Mouse (Mus musculus) neural tube, embryonic 10.5 days (tissue): ENCODE measurements around the gene Fam241b.
"Not testable (repeated sequence)": the region's sequence is repeated elsewhere in the genome, so short reads cannot be mapped to it uniquely, and the experiment has no call there.

Experiments used
- DNase-seq: peaks from one replicate; pipeline ENCODE4 v3.0.0-alpha.2; 2017; ENCODE audit warnings: low spot score; ENCODE audit errors: extremely low spot score

Gene Fam241b

DNA sequence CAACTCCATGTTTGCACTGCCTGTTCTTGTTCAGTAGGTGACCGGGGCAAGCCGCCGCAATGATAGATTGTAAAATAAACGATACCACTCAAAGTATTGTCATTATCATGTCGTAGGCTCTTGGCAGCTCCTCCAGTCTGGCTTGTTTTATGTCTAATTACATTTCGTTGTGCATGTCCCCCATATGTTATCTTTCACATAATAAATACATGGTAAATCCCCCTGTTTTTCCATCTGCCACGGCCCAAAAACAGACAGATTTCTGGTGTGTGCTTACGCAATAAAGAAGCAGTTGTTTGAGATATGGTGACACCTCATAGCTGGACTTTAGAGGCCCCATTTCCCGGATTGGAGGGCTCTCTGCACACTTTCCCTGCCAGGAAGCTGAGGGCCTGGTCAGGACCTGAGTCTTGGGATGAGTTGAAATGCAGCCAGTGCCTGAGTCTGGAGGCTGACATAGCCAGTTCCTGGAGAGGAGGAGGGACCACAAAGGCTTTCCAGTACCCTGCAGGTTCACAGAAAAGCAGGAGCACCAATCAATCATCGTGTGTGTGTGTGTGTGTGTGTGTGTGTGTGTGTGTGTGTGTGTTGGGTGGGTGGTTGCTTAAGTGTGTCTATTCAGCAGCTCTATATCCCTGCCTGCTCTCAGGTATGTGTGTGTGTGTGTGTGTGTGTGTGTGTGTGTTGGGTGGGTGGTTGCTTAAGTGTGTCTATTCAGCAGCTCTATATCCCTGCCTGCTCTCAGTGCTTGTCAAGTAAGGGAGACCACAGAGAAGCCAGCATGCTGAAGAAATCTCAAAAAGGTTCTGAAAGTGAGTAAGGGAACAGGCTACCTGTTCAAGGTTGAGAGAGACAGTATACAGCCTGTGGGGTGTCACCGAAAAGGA, 67.2 kb downstream of the Fam241b start:
- no peak for DNase-seq

DNA sequence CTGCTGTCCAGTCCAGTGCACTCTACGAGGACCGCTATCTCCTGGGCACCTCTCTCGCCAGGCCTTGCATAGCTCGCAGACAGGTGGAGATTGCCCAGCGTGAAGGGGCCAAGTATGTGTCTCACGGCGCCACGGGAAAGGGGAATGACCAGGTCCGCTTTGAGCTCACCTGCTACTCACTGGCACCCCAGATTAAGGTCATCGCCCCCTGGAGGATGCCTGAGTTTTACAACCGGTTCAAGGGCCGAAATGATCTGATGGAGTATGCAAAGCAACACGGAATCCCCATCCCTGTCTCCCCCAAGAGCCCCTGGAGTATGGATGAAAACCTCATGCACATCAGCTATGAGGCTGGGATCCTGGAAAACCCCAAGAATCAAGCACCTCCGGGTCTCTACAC, 72.4 kb downstream of the Fam241b start:
- DNase-seq = not testable (repeated sequence)

DNA sequence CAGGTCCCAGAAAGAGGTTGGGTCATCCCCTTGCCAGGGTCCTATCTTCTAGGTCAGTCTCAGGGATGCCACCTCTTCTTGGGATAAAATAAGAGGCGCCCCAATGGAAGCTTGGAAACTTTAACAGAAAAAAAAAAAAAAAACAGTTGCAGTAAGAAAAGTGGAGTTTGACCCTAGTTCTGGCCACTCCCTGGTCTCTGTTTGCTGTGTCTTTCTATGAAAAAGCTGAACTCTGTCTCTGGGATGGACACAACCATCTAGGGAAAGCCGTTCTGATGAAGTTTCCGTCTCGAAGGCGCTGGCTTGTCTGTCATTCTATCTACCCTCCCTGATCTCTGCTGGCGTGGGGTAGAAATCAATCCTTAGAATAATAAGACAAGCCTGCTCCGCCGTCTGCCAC, 73.1 kb downstream of the Fam241b start:
- DNase-seq = no peak

DNA sequence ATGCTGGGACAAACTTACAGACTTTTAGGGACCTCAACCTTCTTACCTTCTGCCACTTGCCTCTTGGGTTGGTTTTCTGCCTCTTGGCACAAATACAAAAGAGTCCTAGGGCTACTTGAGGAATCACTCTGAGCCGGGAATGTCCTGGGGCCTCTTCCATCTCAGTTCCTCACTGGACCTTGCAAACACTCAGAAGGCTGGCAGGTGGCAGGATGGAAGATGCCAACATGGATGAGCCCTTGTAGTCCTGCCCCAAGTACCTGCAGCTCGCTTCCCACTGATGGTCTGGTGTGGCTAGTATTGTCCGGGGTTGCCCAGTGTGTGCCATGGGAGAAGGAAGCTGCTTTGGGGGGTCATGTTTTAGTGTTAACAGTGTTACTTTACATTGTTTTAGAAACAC, 73.8 kb downstream of the Fam241b start:
- no peak for DNase-seq

DNA sequence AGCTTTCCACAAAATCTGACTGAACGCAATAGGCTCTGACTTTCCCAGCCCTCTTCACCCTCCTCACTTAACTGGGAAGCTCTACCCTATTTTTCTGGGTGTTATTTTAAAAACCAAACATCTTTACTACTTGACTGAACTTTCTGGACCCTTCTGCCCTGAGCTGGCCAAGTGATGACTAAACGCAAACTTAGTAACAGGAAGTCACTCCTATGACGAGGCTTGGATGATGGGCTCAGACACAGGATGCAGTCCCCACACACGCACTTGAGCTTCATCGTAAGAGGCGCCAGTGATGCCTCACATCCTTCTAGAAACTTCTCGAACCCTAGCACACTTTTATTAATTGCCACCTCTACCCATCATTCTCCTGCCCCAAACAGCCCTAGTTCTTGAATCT, 74.3 kb downstream of the Fam241b start:
- no peak for DNase-seq

DNA sequence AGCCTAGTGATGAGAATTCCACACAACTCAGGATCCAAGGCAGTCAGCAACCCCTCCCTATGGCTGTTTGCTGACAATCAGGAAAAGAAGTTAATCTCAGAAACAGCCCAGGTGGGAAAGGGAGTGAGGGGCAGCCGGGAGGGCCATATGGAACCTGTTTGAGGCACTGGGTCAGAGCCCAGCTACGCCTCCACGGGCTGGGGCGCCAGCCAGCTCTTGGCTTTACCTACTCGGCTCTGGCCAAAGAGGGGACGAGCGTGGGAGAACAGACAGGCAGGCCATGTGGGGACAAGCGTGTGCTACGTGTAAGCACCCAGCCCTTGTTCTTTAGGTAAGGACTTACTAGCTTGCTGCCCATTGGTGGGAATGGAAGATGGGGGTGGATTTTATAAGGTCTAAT, 75.2 kb downstream of the Fam241b start:
- no peak for DNase-seq

DNA sequence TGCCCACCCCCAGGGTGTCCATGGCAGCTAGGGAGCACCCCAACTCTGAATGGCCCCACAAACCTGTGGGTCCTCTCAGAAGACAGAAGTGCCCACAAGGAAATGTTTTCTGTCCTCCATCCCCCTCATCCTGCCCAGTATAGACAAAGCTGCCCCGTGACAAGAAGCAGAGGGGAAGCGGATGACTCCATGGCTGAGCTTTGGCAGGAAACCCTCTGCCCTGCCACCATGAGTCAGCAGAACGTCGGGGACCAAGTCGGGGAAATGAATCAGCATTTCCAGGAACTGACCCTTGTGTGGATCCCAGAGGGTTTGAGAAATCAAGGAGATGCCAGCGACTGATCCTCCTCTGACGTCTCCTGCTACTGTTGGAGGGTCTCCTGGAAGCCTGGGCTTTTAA, 77.5 kb downstream of the Fam241b start:
- DNase-seq = no peak

DNA sequence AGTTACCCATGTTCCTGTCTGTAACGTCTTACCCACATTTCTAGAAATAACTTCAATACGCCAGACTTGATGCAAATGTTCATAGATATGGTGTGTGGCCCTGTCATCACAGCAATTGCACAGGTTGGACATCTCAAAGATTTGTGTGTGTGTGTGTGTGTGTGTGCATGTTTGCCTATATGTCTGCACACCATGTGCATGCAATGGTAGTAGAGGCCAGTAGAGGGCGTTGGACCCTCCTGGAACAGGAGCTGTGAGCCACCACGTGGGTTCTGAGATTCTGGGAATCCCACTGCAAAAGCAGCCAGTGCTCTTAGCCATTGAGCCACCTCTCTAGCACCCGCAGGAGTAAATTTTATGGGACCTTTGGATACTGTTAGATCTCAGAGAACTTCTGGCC, 80.9 kb downstream of the Fam241b start:
- DNase-seq = no peak

DNA sequence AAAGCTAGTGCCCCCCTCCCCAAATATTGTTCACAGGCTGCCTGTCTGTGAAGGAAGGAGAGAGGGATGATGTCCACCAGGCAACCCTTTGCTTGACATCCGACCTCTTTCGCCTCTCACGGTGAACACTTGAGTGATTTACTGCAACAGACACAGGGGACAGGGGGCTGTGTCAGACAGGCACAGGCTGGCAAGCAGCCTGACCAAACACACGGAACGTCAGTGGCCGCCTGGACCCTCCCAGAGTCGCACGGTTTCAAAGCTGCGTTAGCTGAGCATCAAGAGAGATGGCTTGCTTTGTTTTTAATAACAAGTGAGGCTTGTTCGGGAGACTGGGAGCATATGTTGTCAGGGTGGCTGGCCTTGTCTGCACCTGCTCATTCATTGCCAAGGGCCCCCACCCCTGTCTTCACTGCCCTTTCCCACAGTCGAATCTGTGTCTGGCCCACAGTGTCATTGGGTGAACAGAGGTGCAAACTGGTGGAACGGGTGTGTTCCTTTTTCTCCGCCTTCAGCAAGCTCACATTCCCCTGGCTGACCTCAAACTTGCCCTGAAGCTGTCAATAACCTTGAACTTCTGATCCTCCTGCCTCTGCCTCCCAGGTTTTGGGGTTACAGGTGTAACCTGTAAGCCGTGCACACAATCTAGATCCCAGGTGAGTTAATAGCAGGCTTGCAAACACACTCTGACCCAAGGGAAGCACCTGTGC, 82.6 kb downstream of the Fam241b start:
- DNase-seq = no peak

DNA sequence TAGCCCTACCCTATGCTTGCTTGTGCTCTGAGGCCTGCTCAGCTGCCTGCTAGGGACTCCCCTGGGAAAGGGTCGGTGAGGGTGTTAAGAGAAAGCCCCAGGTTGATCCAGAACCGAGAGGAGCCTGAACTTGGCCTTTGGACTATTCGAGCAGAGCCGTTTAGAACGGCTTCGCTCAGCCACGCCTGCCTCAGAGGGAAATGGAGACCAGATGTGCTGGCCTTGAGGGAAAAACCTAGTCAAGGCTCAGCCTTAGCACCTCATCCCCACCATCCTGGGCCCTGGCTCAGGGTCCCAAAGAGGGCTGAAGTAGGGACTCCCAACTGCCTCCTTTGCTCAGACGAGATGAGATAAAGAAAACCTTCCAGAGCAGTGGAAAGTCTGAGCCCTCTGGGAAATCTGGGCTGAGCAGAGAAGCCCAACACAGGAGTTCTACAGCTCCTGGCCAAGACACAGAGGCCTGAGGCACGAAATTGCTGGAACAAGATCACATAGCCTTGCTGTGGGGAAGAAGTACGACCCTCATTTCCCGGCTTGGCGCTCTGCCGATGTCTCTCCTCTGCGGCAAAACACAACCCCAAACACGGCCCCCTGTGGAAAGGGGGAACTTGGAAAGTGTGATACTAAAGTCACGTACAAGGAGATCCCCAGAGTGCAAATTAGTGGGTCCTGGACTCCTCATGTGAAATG, 83.4 kb downstream of the Fam241b start:
- DNase-seq = peak; percentile 40

DNA sequence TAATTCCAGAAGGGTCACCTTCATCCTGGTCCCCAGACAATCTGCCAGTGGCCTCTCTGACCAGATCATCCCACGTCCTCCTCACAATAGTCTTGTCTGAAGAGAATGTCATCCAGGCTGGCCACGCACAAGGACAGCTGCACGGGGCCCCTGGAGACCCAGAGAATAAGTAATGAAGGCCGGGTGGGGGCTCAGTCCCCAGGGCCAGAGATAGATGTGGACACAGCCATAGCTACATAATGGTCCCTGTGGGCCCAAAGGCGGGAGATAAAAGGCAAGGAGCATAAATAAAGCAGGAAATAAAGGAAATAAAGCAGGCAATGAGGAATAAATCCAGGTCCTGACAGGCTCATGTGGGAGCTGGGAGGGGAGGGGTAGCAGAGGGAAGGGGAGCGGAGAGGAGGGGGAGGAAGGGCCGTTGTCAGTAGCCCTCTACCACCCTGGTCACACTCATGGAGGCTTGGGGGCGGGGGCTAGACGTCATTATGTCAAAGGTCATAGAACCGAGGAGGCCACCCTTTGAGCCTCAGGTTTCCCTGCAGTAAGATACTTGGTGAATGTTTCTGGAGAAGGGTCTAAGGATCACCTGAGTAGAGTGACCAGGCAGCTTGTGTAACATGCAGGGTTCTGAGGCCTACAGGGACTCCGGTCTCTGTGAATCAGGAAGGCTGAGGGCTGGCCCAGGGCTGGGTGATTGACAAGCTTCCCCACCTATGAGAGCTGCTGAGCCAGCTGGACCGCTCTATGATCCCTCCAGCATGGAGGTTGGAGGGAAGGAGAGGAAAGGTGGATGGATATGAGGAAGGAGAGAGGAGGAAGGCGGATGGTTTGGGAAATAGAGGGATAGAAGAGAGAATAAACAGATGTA, 85.0 kb downstream of the Fam241b start:
- DNase-seq = peak; percentile 54
